Mouse (Mus musculus) hindbrain, embryonic 14.5 days (tissue): ENCODE measurements around the gene Zc3h12c. TPM values are rescaled to one million over a fixed set of nuclear protein-coding genes. Genes with fewer than 3 reads are reported as not detected.

Experiments used
- ATAC-seq: fragments of 200-750 bp; cut with Nextera tagmentation; 2 replicates; pipeline ENCODE4 v1.8.0; 2017; ENCODE audit warnings: moderate number of reproducible peaks, mild to moderate bottlenecking, moderate TSS enrichment, moderate library complexity; ENCODE audit not compliant: low FRiP score
- DNase-seq: peaks from one replicate; pipeline ENCODE4 v3.0.0-alpha.2; 2015; ENCODE audit warnings: low spot score
- H3K27ac ChIP-seq: fragments of 300-500 bp; sonication (generic); 2 replicates; pipeline ENCODE4 v1.5.1; 2014; ENCODE audit warnings: mild to moderate bottlenecking, moderate library complexity
- H3K27me3 ChIP-seq: fragments of 300-500 bp; sonication (generic); 2 replicates; pipeline ENCODE4 v1.6.1; 2014; ENCODE audit warnings: mild to moderate bottlenecking, low read length, mixed read lengths; ENCODE audit not compliant: control insufficient read depth, insufficient read depth
- H3K36me3 ChIP-seq: fragments of 300-500 bp; sonication (generic); replicated peaks from 2 replicates; pipeline ENCODE4 v1.6.1; 2014; ENCODE audit not compliant: control insufficient read depth, insufficient read depth
- H3K4me1 ChIP-seq: fragments of 300-500 bp; sonication (generic); replicated peaks from 2 replicates; pipeline ENCODE4 v1.6.1; 2014; ENCODE audit warnings: antibody characterized with exemption, low read length, mixed read lengths; ENCODE audit not compliant: control insufficient read depth, insufficient read depth
- H3K4me2 ChIP-seq: fragments of 300-500 bp; sonication (generic); replicated peaks from 2 replicates; pipeline ENCODE4 v1.6.1; 2014; ENCODE audit warnings: mild to moderate bottlenecking, moderate library complexity
- H3K4me3 ChIP-seq: fragments of 300-500 bp; sonication (generic); replicated peaks from 2 replicates; pipeline ENCODE4 v1.5.1; 2014; ENCODE audit warnings: mild to moderate bottlenecking, low read length
- H3K9ac ChIP-seq: fragments of 300-500 bp; sonication (generic); 2 replicates; pipeline ENCODE4 v1.6.1; 2014
- H3K9me3 ChIP-seq: fragments of 300-500 bp; sonication (generic); 2 replicates; pipeline ENCODE4 v1.6.1; 2016; ENCODE audit warnings: low read length; ENCODE audit not compliant: control insufficient read depth
- WGBS: fragments of 180-500 bp; shearing (Covaris S2); extraction: QIAGEN DNeasy Blood & Tissue Kit; methylation state at CpG from one replicate; pipeline ENCODE4 v1.1.7; 2014; 5-methylcytosine and 5-hydroxymethylcytosine counted together
- polyA plus RNA-seq: library from polyadenylated mRNA; unstranded; fragments of >200 nt; fragmentation: Nextera tagmentation; extraction: Ambion mirVana; gene quantifications from 2 replicates; pipeline ENCODE4 v1.2.1, GENCODE M21; 2014

Zc3h12c gene
- polyA plus RNA-seq, 1 experiment from 2014 or later, result 7.1 TPM

DNA sequence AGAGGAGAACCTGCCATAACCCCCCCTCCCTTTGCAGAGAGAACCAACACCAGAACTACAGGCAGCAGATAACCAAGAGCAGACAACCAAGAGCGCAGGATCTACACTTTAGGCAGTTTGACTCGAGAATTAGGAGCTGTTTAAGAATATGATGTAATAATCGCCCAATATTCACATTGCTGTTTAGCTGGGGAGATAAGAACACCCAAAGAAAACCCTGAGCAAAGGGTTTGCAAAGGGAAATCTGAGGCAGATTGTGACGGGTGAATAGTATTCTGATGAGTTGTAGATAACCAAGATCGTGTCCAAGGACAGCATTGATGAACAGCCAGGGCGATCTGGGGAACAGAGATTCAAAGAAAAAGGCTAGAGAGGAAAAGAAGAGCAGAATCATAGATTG is 2.3 kb upstream of the Zc3h12c start:
- no peaks in the 10 kb centered on the region for H3K9me3 ChIP-seq
- no peak overlapping the region for H3K4me3 ChIP-seq
- H3K27me3 ChIP-seq, result no peaks in the 10 kb centered on the region
- no peak overlapping the region for H3K27ac ChIP-seq
- H3K9ac ChIP-seq, result no peak overlapping the region
- H3K4me1 ChIP-seq, result peaks cover 21% of the 10 kb centered on the region
- H3K4me2 ChIP-seq, result no peak overlapping the region
- no peak for ATAC-seq
- 91% methylated on average over 6 of the region's 6 CpGs for WGBS
- H3K36me3 ChIP-seq, result no peaks in the 10 kb centered on the region
- DNase-seq, result no peak

DNA sequence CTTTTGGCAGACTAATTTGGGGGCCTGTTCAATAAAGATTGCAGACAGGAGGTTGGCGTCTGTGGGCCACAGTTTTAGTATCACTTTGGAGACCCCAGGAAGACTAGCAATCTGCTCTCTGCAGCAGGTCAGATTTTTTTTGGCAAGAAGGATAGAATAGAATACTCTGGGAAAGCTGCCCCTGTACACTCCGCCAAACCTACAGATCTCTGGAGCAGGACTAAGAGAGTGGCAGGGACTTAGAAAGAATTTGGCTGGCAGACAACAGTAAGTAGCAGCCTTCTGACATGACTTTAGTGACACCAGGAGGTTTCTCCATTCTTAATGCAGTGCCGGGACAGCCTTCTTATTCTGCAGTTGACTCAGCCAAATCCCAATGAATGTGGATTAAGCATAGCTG is 1.8 kb upstream of the Zc3h12c start:
- H3K9me3 ChIP-seq, result no peaks in the 10 kb centered on the region
- 65% methylated on average over 3 of the region's 3 CpGs for WGBS
- peaks cover 22% of the 10 kb centered on the region for H3K4me1 ChIP-seq
- H3K27ac ChIP-seq, result no peak overlapping the region
- H3K4me3 ChIP-seq, result no peak overlapping the region
- no peaks in the 10 kb centered on the region for H3K36me3 ChIP-seq
- no peak for ATAC-seq
- no peak overlapping the region for H3K4me2 ChIP-seq
- no peak overlapping the region for H3K9ac ChIP-seq
- no peak for DNase-seq
- H3K27me3 ChIP-seq, result no peaks in the 10 kb centered on the region

- H3K36me3 ChIP-seq, result no peaks in the 10 kb centered on the region
- ATAC-seq, result peak; percentile 91
- DNase-seq, result peak; percentile 83
- peak overlapping the region; percentile 60 for H3K4me2 ChIP-seq
- under 1% methylated on average over 31 of the region's 34 CpGs for WGBS
- peak overlapping the region; percentile 91 for H3K4me3 ChIP-seq
- peaks cover 28% of the 10 kb centered on the region for H3K4me1 ChIP-seq
- H3K27ac ChIP-seq, result peak overlapping the region; percentile 99
- no peaks in the 10 kb centered on the region for H3K27me3 ChIP-seq
- H3K9me3 ChIP-seq, result no peaks in the 10 kb centered on the region
- H3K9ac ChIP-seq, result peak overlapping the region; percentile 99
Observed at GRCm38 (mm10) chr9:52168686-52169270, 406 bp upstream of the Zc3h12c start.

- DNase-seq (peak; percentile 62), ATAC-seq (no peak)
Observed at GRCm38 (mm10) chr9:52167506-52167862, 888 bp downstream of the Zc3h12c start.

GRCm38 (mm10) chr9:52167084-52167483 is 1.3 kb downstream of the Zc3h12c start:
- DNase-seq (no peak), ATAC-seq (no peak)
- Histone ChIP-seq H3K36me3 (no peaks in the 10 kb centered on the region), H3K27ac (peak overlapping the region; percentile 99), H3K9me3 (no peaks in the 10 kb centered on the region), H3K4me2 (peak overlapping the region; percentile 60), H3K9ac (peak overlapping the region; percentile 99), H3K27me3 (no peaks in the 10 kb centered on the region), H3K4me1 (peaks cover 28% of the 10 kb centered on the region), H3K4me3 (peak overlapping the region; percentile 91)
- 4% methylated on average over 3 of the region's 3 CpGs for WGBS

More at GRCm38 (mm10) chr9:52167506-52167862, 888 bp downstream of the Zc3h12c start:
- no peaks in the 10 kb centered on the region for H3K9me3 ChIP-seq
- peak overlapping the region; percentile 60 for H3K4me2 ChIP-seq
- peak overlapping the region; percentile 99 for H3K27ac ChIP-seq
- WGBS, result 2% methylated on average over 8 of the region's 8 CpGs
- H3K36me3 ChIP-seq, result no peaks in the 10 kb centered on the region
- peak overlapping the region; percentile 91 for H3K4me3 ChIP-seq
- H3K9ac ChIP-seq, result peak overlapping the region; percentile 99
- H3K27me3 ChIP-seq, result no peaks in the 10 kb centered on the region
- peaks cover 28% of the 10 kb centered on the region for H3K4me1 ChIP-seq

- H3K27ac ChIP-seq, result no peak overlapping the region
- ATAC-seq, result no peak
Observed at GRCm38 (mm10) chr9:52165706-52166090, 2.7 kb downstream of the Zc3h12c start.

DNA sequence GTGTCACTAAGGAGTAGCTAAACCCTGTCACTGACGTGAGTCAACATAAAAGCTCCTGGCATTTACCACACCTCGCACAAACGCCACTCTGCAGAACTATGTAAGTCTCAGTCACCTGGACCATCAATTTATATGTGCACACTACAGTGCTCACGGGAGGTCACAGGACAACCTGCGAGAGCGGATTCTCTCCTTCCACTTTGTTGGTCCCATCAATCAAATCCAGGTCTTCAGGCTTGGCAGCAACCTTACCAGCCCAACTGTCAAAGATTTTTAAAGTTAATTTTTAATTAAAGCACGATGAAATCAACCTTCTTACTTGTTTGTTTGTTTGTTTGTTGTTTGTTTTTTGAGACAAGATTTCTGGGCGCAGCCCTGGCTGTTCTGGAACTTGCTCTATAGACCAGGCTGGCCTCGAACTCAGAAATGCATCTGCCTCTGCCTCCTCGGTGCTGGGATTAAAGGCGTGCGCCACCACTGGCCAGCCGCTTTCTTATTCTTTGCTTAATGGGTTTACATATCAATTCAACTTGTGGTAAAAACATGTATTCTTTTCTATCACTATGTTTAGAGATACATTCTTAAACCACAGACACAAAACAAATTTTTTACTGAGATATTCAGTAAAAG is 3.2 kb downstream of the Zc3h12c start:
- Histone ChIP-seq H3K4me1 (peaks cover 28% of the 10 kb centered on the region), H3K4me2 (no peak overlapping the region), H3K9me3 (0 out of 2 replicates have a peak, but pooled peaks cover 3% of the 10 kb centered on the region), H3K27ac (no peak overlapping the region), H3K36me3 (no peaks in the 10 kb centered on the region), H3K27me3 (no peaks in the 10 kb centered on the region), H3K4me3 (no peak overlapping the region), H3K9ac (no peak overlapping the region)
- ATAC-seq (no peak), DNase-seq (no peak)
- 80% methylated on average over 13 of the region's 13 CpGs for WGBS

More at GRCm38 (mm10) chr9:52165706-52166090, 2.7 kb downstream of the Zc3h12c start:
- 0 out of 2 replicates have a peak, but pooled peaks cover 3% of the 10 kb centered on the region for H3K9me3 ChIP-seq
- H3K27me3 ChIP-seq, result no peaks in the 10 kb centered on the region
- H3K9ac ChIP-seq, result no peak overlapping the region
- 94% methylated on average over 3 of the region's 3 CpGs for WGBS
- DNase-seq, result no peak
- H3K36me3 ChIP-seq, result no peaks in the 10 kb centered on the region
- peaks cover 28% of the 10 kb centered on the region for H3K4me1 ChIP-seq
- H3K4me3 ChIP-seq, result no peak overlapping the region
- H3K4me2 ChIP-seq, result peak overlapping the region; percentile 60

- Histone ChIP-seq H3K27me3 (no peaks in the 10 kb centered on the region), H3K9ac (no peak overlapping the region), H3K27ac (no peak overlapping the region), H3K4me3 (no peak overlapping the region), H3K4me2 (no peak overlapping the region), H3K9me3 (0 out of 2 replicates have a peak, but pooled peaks cover 3% of the 10 kb centered on the region), H3K36me3 (no peaks in the 10 kb centered on the region), H3K4me1 (peaks cover 6% of the 10 kb centered on the region; the same call in 1 of the 2 replicates)
- ATAC-seq (no peak), DNase-seq (no peak)
- 83% methylated on average over 1 of the region's 1 CpGs for WGBS
Observed at GRCm38 (mm10) chr9:52160512-52160911, 7.9 kb downstream of the Zc3h12c start.

- Histone ChIP-seq H3K4me3 (no peak overlapping the region), H3K9me3 (0 out of 2 replicates have a peak, but pooled peaks cover 3% of the 10 kb centered on the region), H3K4me1 (peaks cover 8% of the 10 kb centered on the region), H3K27ac (no peak overlapping the region), H3K4me2 (no peak overlapping the region), H3K9ac (no peak overlapping the region), H3K27me3 (no peaks in the 10 kb centered on the region), H3K36me3 (no peaks in the 10 kb centered on the region)
- WGBS, result 95% methylated on average over 1 of the region's 1 CpGs
- ATAC-seq (no peak), DNase-seq (no peak)
Observed at GRCm38 (mm10) chr9:52158561-52158960, 9.8 kb downstream of the Zc3h12c start.
